Mouse (Mus musculus) 3134 (cell line): Measurements from ENCODE around the gene Exoc3l2.

Experiments
- DNase-seq: peaks from one replicate; pipeline ENCODE4 v3.0.0-alpha.2; 2011; ENCODE audit warnings: low spot score; ENCODE audit not compliant: insufficient read length; ENCODE audit errors: extremely low read depth

Exoc3l2 gene

DNA sequence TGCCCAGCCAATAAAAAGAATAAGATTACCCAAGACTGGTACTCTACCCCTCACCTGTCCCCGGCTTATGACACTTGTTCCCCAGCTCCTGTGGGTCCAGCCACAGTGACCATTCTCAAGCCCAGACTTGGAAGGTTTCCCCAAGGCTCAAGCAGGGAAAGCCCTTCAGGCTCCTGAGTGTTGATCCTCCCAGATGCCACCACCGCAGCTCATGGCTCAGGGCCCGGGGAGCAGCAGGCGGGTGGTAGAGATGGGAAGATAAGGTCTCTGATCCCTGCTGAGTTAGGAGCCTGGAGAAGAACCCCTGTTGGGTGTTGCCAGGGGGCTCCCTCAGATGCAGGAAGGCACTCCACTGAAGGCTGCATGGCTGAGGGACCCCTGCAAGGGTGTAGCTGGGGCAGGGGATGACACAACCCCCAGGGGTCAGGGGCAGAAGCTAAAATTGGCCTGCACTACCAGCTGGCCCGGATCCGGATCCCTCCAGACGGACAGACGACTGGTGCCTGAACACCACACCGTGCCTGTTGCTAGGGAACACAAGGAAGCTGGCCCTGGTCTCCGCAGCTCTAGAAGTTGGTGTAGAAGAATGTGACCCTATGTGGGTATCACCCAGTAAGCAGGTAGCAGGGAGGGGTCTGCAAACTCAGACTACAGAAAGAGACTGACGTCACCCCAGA lies 7.2 kb upstream of the Exoc3l2 start:
- DNase-seq: no peak

GRCm38 (mm10) chr7:19456628-19457027 lies 6.5 kb upstream of the Exoc3l2 start:
- no peak for DNase-seq

DNA sequence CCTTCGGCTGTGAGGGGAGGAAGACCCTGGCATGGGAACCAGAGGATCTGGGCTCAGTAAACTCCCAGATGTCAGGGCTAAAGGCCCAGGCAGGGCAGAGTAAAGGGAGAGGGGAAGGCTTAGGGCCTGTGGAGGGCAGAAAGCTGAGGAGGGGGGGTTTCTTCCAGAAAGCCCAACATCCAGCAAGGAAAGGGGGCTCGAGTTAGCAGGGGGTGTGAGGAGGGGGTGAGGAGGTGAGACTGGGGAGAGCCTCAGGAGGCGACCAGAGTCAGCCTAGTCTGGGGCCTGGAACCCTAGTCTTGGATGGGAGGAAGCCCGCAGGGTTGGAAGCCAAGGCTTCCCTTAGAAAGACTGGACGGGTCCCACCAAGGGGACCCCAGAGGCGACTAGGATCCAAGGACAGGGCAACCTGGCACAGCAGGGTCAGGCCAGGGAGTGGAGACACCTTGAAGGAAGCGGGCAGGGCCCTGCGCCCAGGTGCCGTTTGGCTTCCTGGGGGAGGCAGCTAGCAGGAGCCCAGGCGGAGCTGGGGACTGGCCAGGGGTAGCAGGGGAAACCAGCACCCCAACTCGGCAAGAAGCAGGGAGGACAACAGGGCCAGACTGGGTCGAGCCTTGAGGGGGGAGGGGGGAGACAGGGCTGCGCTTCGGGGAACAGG lies 5.6 kb upstream of the Exoc3l2 start:
- peak; percentile 50 for DNase-seq

DNA sequence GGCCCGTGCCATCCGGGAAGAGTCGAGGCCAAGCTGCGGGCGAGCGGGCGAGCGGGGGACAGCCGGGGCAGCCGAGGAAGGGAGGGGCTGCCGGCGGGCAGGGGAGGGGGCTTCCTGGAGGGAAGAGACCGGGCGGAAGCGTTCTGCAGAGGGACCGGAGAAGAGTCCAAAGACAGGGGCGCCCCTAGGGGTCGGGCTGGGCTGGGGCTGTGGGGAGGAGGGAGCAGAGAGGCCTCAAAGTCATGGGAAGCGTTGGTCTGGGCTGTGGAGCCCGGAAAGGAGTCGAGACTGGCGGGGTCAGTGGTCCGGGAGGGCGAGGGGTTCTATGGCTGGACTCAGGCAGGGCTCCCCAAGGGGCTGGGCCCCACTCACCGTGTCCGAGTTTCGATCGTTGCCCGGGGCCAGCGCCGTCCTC lies 5.1 kb upstream of the Exoc3l2 start:
- peak; percentile 56 for DNase-seq

GRCm38 (mm10) chr7:19458591-19459111 lies 4.5 kb upstream of the Exoc3l2 start, which contains the start of gene Mark4:
Gene Mark4, minus strand, starts transcription at chr7:19458821.
- DNase-seq: peak; percentile 81

DNA sequence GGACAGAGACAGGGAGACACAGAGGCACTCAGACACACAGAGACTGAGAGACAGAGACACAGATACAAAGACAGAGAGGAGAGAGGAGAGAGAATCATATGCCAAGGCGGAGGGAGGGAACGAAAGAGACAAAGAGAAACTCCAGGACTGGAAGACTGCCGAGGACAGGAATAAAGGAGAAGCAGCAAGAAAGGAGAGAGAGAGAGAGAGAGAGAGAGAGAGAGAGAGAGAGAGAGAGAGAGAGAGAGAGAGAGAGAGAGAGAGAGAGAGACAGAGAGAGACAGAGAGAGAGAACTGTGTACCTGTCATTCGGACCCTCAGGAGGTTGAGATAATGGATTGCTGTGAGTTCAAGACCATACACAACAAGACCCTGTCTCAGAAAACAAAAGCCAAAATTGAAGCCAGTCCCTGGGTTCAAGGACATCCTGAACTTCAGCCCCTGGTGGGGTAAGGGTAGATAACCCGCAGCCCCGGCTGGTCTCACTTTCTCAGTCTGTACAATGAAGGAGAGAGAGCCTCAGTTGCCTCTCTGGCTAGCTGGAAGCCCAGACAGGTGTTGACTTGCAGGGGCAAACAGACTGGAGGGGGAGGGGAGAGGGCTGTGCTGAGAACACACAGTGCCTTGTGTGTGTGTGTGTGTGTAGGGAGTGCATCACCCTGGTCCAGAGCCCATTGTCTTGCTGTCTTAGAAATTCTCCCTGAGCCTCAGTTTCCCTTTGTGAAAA lies 3.8 kb upstream of the Exoc3l2 start:
- no peak for DNase-seq

- no peak for DNase-seq
These were observed 2.6 kb upstream of the Exoc3l2 start for GRCm38 (mm10) chr7:19460500-19460899.

GRCm38 (mm10) chr7:19461488-19461887 lies 1.6 kb upstream of the Exoc3l2 start:
- no peak for DNase-seq

GRCm38 (mm10) chr7:19462443-19462842 lies 688 bp upstream of the Exoc3l2 start:
- DNase-seq: no peak

GRCm38 (mm10) chr7:19464367-19465307 lies 1.5 kb downstream of the Exoc3l2 start:
- no peak for DNase-seq

GRCm38 (mm10) chr7:19466602-19467145 lies 3.5 kb downstream of the Exoc3l2 start:
- DNase-seq: no peak

DNA sequence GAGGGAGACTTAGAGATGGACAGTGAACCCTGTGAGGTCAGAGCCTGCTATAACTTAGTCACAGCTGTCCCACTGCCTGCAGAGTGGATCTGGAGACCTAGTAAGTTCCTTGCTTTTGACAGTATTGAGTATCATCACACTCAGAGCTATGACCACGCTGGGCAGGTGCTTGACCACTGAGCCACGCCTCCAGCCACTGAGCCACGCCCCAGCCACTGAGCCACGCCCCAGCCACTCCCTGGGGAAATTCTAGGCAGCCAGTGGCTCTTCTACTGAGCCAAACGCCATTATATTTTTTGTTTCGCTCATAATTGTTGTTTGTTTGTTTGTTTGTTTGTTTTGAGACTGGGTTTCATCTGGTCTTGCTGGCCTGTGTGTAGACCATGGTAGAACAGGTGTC lies 4.5 kb downstream of the Exoc3l2 start:
- DNase-seq: peak; percentile 53

- no peak for DNase-seq
These were observed 5.1 kb downstream of the Exoc3l2 start for GRCm38 (mm10) chr7:19468279-19468678.

- no peak for DNase-seq
These were observed 6.3 kb downstream of the Exoc3l2 start for GRCm38 (mm10) chr7:19469404-19469803.

GRCm38 (mm10) chr7:19470308-19470707 lies 7.2 kb downstream of the Exoc3l2 start:
- no peak for DNase-seq

GRCm38 (mm10) chr7:19472403-19472802 lies 9.3 kb downstream of the Exoc3l2 start:
- no peak for DNase-seq

- no peak for DNase-seq
These were observed 10.8 kb downstream of the Exoc3l2 start for GRCm38 (mm10) chr7:19473875-19474443.

DNA sequence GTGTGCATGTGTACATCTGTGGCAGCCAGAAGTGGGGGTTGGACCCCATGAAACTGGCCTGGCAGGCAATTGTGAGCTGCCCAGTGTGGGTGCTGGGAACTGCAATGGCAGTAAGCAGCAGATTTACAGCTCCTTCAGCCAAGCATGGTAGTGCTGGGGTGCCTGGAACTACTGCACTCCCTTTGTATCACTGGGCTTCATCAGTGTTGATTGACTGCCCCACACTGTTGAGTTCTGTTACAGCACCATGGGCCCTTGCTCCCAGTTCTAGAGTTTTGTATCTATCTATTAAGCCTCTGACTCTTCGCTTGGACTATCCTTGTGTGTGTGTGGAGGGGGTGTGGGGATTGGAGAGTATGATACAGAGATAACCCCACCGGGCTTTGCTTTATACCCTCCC lies 14.0 kb downstream of the Exoc3l2 start:
- DNase-seq: no peak

GRCm38 (mm10) chr7:19477624-19478384 lies 14.7 kb downstream of the Exoc3l2 start:
- no peak for DNase-seq
